Mouse (Mus musculus): ENCODE data around the gene Cdan1.
"Not testable (repeated sequence)": the region's sequence is repeated elsewhere in the genome, so short reads cannot be mapped to it uniquely, and the experiment has no call there.

Gene Cdan1

GRCm38 (mm10) chr2:120745496-120745895, 104.4 kb downstream of the Cdan1 start:
- no peak for DNase-seq (ENCODE audit: low spot score)

DNA sequence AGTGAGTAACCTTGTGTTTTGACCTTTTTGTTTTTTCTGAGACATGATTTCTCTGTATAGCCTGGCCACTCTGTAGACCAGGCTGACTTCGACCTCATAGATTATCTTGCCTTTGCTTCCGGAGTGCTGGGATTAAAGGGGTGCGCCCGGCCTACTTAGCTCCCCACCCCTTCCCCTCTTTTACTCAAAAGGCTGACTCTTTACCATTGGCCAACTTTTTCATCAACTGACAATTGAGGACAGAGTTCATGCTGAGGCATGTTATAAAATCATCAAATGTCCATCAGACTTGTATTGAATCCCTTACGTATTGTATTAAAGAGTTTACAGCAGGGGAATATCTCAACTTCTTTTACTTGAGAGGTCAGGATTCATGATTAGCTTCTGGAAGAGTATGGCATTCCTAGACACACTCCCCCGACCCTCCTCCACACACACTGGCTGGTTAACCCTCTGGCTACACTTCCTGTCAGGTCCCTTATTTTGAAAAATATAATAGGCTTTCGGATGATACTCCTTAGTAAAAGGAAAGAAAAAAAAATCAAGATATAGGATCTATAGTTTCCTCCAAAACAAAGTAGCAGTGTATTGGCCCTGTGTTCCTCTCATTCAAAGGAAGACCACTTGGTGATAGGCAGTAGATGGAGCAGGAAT, 117.9 kb downstream of the Cdan1 start:
- DNase-seq (ENCODE audit: low spot score) = no peak

- DNase-seq (ENCODE audit: low spot score) = peak; percentile 93
Observed at GRCm38 (mm10) chr2:120731167-120731862, 118.6 kb downstream of the Cdan1 start.

- peak; percentile 13 for DNase-seq (ENCODE audit: low spot score)
Observed at GRCm38 (mm10) chr2:120730639-120731166, 119.2 kb downstream of the Cdan1 start.

GRCm38 (mm10) chr2:120729775-120730585, 119.9 kb downstream of the Cdan1 start:
- DNase-seq (ENCODE audit: low spot score) = no peak

DNA sequence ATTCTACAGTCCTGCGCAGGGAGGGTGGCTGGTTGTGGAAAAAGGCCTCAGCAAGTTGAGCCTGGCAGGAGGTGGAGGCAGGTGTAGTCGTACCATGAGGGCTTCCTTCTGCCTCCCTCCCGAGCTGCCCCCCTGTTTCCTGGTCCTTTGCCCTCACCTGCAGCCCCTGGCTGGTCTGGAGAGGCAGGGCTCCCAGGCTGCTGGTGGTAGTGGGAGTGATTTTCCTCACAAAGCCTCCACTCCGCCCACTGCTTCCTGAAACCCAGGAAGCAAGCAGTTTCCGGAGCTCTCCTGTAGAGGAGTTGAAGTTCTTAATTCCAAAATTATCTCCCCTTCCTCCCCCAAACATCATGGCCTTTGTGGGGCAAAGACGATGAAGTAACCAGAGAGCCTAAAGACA, 125.8 kb downstream of the Cdan1 start:
- no peak for DNase-seq (ENCODE audit: low spot score)

DNA sequence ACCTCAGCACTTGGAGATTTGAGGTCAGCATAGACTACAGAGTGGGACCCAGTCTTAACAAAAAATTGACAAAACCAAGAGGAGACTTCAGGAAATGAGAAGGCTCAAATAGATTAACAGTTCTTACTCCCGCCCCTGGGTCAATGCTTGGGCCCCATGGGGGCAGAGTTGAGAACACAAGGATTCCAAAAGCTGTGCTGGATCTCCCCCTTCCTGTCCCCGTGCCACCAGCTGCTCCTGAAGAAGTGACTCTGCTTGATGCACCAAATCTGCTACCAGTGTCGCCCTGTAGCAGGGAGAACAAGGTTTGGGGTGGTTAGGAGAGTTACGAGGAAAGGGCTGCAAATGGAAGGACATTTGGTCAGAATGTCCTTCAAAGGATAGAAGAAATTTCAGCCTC, 126.3 kb downstream of the Cdan1 start:
- no peak for DNase-seq (ENCODE audit: low spot score)

DNA sequence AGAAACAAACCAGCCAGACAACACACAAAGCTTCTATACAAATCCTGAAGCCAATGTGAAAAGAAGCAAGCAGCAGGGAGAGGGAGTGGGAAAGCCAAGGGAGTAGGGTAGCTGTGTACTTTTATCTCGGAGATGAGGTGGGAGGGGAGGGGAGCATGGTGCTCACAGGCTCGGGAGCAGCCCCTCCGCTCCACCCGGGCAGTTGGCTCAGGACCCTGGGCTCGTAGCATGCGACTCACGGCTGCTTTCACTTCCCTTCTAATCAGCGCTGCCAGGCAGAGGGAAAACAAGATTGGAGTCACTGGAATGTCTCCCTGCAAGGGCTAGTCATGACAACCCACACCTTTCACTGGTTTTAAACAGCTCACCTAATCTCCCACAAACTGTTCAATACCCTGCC, 127.4 kb downstream of the Cdan1 start:
- DNase-seq (ENCODE audit: low spot score) = no peak

GRCm38 (mm10) chr2:120721911-120722310, 128.0 kb downstream of the Cdan1 start:
- DNase-seq (ENCODE audit: low spot score) = no peak

DNA sequence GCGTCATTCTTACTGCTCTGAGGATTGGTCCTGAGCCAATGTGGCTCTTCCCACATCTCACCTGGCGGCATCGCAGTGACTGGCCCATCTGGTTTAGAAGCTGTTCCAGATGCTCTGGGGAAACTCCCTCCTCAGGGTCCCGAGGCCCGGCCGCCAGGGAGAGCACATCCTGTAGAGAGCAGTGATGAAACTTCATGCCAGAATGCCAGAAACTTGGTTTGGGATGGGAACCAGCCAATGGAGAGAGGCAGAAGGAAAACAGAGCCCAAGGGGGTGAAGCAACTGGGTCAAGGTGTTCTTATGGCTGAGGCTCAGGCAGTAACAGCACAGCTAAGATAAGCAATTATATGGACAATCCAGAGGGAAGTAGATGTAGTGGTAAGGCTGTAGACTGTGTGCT, 129.1 kb downstream of the Cdan1 start:
- DNase-seq (ENCODE audit: low spot score) = no peak

GRCm38 (mm10) chr2:120718496-120718895, 131.4 kb downstream of the Cdan1 start:
- no peak for DNase-seq (ENCODE audit: low spot score)

DNA sequence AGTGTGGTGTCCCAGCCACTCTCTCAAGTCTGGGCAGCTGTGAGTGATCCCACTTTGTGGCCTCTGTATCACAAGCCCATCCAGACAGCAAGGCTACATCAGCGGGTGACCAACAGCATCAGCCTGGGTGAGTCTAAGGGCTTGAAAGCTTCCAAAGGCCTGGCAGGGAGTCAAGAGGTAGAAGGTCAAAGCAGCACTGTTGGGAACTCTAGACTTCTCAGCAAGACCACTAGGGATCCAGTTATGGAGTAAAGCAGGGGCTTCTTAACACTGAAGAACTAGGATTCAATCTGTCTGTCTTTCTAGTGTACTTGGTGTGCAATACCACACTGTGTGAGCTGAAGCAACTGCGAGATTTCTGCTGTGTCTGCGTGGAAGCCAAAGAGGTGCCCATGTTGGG, 136.5 kb downstream of the Cdan1 start:
- no peak for DNase-seq (ENCODE audit: low spot score)

DNA sequence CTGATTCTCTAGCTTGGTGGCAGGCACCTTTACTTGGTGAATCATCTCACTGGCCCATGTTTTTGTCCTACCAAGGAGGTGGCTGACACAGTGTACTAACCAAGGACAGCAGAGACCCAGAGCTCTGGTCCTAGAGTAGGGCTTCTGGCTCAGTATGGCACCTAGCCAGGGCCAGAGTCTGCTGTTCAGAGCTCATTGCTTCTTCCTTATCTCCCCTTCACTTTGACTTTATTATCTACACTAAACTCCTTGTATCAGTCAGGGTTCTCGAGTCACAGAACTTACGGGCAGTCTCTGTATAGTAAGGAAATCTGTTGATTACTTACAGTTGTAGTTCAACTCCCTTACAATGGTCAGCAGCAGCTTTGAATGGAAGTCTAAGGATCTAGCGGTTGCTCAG, 139.0 kb downstream of the Cdan1 start:
- DNase-seq (ENCODE audit: low spot score) = no peak

GRCm38 (mm10) chr2:120710154-120710553, 139.8 kb downstream of the Cdan1 start:
- no peak for DNase-seq (ENCODE audit: low spot score)

GRCm38 (mm10) chr2:120707041-120707440, 142.9 kb downstream of the Cdan1 start:
- DNase-seq (ENCODE audit: low spot score) = no peak

DNA sequence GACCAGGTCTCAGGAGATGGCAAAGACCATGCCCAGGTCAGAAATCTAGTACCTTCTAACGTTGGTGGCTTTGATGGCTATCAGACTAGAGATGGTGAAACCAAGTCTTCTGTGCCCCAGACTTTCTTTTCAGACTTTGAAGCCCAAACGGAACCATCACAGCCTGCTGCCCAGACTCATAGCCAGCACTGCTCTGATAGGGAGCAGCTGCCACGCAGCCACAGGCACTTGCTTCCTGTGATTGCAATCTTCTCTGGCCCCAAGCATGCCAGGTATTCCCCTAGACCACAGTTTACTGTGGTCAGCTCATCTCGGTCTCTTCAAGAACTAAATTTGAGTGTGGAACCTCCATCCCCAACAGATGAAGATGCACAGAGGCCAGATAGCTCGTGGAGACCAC, 147.3 kb downstream of the Cdan1 start:
- no peak for DNase-seq (ENCODE audit: low spot score)

GRCm38 (mm10) chr2:120700379-120700885, 149.5 kb downstream of the Cdan1 start:
- DNase-seq (ENCODE audit: low spot score) = no peak

GRCm38 (mm10) chr2:120697767-120698166, 152.2 kb downstream of the Cdan1 start:
- DNase-seq (ENCODE audit: low spot score) = no peak

DNA sequence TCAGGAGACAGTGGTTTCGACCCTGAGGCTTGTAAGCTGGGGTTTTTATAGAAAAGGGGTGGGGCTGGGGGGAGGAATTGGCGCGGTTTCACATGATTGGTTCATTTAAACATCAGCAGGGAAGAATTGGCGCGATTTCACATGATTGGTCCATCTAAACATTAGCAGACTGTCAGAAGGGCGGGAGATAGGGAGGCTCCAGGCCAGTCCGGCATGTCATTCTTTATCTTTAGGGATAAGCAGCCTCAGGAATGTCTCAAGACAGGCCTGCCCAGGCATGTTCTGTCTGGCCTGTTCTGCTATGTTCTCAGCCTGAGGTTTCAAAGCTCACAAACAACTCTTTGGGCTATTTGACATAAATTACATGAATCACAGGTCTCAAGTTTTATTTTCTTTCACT, 168.8 kb downstream of the Cdan1 start:
- DNase-seq (ENCODE audit: low spot score) = not testable (repeated sequence)

DNA sequence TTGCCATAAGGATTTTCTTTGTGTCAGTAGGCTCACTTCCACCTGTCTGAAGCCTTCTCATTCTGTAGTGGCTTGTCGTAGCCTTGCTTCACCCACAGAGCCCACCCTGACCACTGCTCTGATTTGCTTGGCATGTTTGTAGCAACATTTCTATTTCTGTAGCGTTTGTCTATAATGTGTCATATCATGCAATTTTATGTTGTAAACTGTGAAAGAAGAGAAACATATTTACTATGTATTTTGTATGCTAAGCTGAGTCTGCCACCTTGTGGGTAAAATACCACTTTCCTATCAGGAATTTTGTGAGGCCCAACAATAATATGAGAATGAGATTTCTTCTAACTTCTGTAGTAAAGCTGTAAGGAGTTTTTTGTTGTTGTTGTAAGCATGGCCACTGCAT, 179.7 kb downstream of the Cdan1 start:
- no peak for DNase-seq (ENCODE audit: low spot score)

DNA sequence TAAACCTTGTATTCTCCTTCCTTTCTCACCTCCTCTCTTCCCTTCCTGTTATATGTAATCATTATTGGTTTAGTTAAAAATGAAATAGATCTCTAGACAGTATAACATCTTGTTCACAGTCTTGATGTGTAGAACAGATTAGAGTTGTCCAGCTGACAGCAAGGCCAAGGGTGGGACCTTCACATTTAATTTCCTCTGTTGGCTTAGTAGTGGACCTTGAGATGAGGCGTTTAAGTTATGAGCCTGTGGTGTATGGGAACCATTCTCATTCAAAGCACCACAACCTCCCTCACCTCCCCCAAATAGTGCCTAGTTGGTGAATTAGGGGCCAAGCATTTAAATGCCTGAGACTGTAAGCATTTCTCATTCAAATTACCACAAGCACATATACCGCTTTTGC, 182.5 kb downstream of the Cdan1 start:
- no peak for DNase-seq (ENCODE audit: low spot score)

Measured in lung, postnatal 25 days (tissue).